Mouse (Mus musculus) liver, postnatal 0 days (tissue): ENCODE data around the gene F7.

Experiments
- CTCF ChIP-seq: sonication (generic); IDR thresholded peaks from 2 replicates; pipeline ENCODE4 v1.5.1; 2016; ENCODE audit warnings: antibody characterized with exemption, low read depth
- EP300 ChIP-seq: IDR thresholded peaks from 2 replicates; pipeline ENCODE4 v1.6.1; 2016; ENCODE audit warnings: antibody characterized with exemption, low read depth, mild to moderate bottlenecking

- no peak for TF ChIP-seq EP300
- no peak for TF ChIP-seq CTCF
Measured at GRCm38 (mm10) chr8:12984601-12985243, 41.1 kb upstream of the F7 start.
